Mouse (Mus musculus) lung, postnatal 14 days (tissue): ENCODE results near the gene 4933411K16Rik.

Experiments used
- DNase-seq: peaks from one replicate; pipeline ENCODE4 v3.0.0; 2021

4933411K16Rik gene

DNA sequence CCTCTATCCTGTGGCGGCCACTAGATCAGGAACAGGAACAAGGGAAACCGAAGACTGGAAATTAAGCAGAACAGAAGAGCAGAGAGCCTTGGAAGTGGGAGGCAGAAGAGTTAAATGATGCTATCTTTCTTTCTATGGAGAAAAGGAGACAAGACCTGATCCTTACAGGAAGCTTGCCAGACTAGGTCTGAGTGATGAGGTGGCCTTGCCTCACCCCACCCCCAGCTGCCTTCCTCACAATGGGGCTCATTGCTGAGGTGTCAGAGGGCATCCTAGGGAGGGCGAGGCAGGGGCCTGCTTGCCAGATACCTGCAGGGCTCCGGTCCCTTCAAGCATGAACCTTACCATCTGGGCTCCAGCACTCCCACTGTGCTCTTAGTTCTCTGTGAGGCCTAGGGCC lies at the start of gene 4933411K16Rik:
4933411K16Rik (plus strand) TSS at position 301 of the 400 bp plus-strand sequence.
- no peak for DNase-seq

DNA sequence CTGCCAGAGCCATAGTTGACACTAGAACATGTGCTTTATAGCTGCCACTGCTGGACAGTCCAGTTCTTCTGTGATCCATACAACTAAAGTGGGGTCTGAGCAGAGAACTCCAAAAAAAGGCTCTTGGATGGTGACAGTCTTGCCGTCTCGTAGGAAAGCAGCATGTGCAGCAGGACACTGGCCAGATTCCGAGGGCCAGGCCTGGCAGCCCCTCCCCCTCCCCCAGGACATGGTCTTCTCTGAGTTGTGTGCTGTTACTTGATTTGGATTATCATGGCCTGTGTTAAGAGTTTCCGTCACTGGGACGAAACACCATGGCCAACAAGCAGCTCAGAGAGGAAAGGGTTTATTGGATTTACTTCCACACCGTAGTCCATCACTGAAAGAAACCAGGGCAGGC lies 47.8 kb upstream of the 4933411K16Rik start:
- no peak for DNase-seq

DNA sequence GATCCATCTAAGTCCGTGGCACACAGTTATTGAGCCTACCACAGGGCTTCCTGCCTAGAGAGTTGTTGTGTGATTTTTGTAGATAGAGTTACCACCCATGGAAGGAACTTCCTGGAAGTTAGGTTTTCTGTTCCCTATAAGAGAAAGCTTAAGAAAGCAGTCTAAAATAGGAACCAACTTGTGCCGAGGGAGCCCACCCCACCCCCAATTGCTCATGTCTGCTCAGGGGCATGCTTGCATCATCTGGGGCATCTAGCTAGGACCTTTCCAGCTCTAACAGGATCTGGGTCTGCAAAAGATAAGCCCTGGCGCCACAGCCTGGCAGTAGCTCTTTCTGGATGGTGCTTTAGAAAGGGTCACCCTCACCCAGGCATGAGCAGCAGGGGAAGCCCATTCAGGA lies 46.4 kb upstream of the 4933411K16Rik start:
- DNase-seq: no peak

DNA sequence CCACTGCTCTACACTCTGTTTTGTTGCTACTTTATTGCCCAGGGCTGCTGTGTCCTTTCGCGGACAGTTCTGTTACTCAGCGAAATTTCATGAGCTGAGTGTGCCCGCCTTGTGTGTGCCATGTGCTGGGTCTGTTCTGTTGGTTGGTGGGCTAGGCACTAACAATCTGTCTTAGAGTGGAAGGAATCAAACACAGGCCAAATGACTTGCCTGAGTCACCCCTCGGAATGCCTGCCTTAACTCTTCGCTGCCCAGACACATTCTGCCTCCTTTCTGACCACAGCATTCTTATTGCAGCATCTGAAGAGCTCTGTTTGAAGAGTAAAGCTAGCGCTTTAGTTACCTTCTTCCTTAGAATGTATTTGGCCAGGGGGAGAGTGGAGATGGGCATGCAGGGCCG lies 45.5 kb upstream of the 4933411K16Rik start:
- no peak for DNase-seq

DNA sequence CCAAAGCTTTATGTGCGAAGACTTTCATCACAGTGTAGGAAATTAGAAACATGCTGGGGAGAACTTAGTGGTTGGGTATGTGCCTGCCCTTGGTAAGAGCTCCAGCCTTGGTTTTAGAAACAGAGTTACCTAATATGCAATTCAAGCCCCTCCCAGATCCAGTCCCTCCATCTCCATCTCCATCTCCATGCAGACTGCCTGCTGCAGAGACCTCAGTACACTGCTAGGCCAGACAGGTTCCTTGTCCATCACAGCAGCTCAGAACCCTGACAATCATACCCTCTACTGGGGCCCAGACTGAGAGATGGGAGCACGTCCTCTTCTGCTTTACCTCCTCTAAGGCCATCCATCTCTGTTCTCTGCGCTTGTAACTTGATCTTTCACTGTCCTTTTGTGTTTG lies 43.5 kb upstream of the 4933411K16Rik start:
- no peak for DNase-seq

DNA sequence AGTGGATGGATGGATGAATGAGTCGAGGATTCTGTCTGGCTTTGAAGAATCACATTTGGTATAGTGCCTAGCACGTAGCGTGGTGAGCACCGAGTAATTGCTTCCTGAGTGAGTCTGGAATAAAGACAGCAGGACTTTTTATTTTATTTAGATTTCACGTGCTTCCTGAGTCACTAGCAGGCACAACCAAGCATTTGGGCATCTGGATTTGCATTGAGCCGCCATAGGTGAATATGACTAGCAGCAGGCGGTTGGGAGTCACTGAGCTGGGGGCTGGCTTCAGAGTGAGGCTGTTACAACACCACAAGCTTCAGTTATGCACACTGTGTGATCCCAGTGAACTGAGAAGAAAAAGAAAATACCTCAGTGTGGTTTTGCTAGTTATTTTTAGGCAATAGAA lies 43.0 kb upstream of the 4933411K16Rik start:
- no peak for DNase-seq

DNA sequence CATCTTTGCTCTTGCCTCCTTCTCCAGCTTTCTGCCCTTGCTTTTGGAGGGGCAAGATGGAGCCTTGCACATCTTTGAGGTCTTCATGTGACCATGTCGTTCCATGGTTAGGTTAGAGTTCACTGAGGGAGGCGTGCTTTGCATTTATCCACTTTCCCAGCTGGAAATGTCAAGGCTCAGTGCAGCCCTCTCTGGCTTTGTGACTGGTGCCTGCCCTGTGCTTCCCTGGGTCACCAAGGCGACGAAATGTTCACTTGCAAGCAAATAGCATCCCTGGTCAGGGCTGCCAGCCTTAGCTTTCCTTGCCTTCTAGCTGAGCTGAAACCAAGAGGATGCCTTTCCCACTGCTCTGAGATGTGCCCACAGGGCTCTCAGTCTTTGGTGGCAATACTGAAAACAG lies 41.6 kb upstream of the 4933411K16Rik start:
- no peak for DNase-seq

DNA sequence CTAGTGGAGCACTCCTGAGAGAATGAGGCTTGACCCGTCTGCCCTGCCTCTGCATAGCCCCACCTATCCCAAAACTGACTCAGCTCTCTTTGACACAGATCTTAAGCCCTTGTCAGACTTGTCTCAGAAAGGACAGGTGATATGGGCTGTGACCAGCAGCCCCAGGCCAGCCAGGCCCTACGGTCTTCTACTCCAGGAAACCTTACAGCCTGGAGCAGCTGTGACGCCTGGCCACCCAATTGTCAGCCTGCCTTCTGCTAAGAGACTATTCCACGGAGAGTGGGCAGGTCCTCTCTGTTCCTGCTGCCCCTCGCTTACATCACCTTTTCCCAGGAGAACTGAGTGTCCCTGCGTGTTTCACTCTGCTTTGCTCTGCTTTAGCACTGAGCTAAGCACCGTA lies 40.9 kb upstream of the 4933411K16Rik start:
- DNase-seq: no peak

DNA sequence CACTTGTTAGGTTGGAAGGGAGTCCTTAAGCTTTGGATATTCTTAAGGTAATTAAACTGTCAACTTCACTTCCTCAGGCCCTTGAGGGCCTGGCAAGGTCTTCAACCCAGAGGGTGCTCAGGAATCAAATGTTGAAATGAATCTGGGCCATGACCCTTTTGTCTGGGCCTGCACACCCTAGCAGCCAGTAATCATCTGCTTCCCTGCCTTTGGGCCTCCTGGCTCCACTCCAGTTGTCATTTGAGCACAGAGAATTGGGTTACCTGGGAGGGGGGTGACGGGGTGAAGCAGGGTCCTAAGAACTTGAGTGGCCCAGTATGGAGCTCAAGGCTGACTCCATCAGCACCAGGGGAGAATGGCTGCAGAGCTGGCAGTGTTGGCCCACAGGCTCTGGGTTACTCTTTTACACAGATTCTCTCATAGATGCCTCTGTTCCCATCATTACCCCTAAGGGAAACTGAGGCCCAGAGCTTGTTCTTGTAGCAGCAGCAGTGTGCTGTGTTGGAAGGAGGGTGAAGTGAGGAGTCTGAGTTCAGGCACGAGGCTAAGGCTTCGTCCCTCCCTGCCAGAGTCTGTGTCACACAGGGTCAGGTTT lies 37.7 kb upstream of the 4933411K16Rik start:
- DNase-seq: no peak

DNA sequence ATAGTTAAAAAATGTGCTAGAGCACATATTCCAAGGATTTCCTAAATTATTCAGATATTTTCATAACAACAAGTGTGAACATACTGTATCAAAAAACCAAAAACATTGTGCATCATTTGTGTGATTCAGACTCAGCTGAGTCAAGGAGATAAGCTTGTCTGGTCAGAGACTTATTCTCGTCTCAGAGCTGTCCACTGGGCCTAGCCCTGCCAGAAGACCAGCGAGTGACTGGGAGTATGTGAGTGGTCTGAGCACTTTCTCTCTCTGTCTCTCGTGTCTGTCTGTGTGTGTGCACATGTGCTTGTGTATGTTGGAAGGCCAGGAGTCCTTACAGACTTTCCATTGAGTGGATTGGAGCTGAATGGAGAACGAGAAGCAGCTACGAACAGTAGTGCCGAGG lies 37.0 kb upstream of the 4933411K16Rik start:
- no peak for DNase-seq

DNA sequence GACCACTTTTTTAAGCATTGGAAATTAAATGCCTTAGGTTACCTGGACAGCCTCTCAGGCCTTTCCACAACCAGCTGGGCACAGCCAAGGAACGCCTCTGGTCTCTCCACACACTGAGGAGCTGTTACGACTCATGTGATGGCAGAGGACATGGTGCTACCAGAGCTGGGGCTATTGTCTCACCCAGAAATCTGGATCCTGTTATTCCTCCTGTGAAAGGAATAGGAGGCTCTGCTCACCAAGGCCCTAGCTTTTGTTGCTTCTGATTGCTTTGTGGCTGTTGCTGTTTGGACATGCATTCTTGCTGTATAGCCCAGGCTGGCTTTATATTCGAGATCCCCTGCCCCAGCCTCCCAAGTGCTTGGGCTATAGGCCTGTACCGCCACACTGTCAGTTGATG lies 35.8 kb upstream of the 4933411K16Rik start:
- no peak for DNase-seq

DNA sequence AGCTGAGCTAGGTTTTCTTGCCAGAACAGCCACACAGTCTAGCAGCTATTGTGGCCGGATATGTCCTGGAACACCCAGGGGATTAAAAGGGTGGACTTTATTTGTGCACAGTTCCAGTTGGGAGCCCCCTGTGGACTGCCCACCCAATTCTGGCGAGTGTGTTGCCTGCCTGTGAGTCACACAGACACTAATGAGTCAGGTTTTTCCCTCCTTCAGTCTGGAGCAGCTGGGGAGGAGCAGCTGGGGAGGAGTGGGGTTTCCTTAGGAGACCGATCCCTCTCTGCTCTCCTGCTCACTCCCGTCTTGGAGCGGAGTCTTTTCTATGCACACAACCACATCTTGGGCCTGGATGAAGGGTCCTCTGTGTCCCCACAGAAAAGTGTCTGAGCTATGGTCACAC lies 35.2 kb upstream of the 4933411K16Rik start:
- no peak for DNase-seq

DNA sequence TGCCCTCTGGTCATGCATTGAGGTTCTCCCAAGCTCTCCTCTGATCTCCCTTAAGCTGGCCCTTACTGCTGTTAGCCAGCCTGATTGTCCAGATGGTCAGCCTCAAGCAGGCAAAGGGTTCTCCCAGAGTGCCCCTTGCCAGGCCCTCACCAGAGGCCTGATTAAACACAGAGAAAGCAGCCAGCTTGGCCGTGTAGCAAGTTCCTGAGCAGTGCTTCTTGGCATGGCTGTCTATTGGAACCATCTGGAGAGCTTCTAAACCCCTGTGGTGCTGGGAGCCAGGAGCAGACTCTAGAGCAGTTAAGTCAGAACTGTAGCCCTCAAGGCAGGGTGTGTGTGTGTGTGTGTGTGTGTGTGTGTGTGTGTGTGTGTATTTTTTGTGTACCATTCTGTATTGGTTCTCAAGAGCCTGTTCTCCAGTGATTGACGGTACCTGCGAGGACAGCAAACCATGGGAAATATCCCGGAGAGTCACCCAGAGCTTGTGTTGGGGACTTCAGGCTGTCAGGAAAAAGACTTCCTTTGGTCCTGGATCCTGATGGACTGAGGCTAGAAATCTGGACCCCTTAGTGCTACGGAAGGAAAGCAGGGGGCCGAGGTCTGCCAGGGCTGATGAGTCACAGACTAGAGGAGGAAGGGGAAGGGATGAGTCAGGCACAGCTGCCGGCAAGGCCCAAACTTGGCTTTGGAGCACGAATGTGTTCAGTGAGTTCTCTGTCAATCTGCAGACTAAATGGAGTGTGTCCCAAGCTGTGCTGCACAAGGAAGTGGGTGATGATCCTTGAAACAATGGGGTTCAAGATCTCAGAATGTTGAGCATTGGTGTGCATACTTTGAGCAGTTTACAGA lies 34.4 kb upstream of the 4933411K16Rik start:
- peak; percentile 58 for DNase-seq

DNA sequence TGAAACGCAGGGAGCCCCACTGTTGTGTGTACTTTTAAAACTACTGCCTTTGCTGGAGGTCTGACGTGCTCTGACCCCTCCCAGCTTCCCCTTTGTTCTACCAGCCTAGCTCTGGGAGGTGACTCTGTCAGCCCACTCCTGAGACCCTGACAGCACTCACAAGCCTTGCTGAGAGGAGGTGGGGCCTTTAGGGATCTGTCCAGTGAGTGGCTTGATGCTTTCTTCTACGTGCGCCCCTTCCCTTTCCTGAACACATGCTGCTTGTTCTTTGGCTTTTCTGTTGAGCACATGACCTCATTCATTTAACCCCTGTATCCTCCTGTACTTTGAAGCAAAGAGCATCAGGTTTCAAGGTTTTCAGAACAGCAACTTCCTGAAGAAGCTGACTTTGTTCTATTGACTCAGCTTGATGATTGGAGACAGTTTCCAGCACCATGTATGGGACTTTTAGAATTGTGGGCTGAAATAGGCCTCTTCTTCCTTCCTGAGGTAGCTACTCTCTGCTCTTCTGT lies 33.0 kb upstream of the 4933411K16Rik start:
- DNase-seq: no peak

DNA sequence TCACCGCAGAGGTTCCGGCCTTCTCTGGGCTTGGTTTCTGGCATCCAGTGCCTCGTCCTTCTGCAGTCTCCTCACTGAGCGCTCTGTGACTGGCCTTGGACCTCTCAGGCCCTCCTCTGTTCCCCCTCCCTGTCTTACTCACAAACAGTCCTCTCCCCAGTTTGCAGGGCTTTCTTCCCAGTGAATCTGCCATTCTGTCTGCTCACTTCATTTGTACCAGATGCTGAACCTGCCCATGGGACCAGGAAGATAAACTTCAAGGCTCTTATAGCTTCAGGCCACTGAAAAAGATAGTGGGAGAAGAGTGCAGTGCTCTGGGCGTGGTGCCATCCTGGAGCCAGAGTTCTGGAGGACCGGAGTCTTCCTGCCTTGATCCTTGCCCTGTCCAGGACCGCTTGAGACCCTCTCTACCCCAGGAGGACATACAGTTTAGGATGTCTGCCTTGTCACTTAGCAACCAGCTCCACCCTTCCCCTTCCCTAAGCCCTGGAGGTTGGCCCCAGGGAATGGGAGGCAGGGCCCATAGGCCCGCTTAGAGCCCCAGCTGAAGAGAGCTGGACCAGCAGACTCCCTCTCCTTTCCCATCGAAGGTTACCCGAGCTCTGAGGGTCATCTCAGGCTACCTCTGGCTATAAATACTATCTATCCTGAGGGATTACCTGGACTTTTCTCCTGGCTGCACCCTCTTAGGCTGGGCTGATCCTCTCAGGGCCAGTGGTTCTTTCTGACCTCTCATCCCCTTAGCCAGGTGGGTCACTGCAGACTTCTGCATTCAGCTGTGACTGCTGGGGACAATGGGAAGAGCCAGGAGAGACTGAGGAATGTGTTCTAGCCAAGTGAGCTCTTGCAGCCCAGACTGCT lies 30.1 kb upstream of the 4933411K16Rik start:
- no peak for DNase-seq

DNA sequence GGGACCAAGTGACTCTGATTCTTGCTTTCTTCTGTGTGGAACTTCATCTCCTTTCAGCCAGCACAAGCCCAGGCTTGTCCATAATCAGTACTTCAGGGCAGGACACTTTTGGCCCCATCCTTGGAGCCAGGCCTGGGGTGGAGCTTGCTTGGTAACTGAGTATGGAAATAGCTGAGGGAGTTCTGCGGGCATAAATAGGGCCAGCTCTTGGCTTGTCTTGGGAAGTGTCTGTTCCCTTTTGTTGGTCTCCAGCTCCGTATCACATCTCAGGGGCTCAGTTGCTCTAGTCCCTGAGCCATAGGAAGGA lies 29.6 kb upstream of the 4933411K16Rik start:
- no peak for DNase-seq

DNA sequence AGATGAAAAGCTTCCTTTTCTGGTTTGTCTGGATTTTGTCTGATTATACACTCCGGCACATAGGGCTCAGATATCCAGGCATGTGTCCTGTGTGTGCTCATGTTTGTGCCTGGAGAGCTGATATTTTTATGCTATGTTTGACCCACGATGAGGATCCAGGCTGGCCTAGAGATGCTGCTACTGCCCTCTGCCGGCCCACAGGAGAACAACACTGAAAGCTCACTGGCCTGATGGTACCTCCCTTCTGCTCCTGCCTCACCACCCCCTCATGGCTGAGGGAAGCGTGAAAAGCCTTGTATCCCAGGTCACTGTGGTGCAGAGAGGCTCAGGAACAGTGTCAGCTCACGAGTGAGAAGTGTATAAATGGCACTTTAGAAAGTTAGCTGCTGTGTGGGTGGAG lies 25.9 kb upstream of the 4933411K16Rik start:
- DNase-seq: peak; percentile 86

DNA sequence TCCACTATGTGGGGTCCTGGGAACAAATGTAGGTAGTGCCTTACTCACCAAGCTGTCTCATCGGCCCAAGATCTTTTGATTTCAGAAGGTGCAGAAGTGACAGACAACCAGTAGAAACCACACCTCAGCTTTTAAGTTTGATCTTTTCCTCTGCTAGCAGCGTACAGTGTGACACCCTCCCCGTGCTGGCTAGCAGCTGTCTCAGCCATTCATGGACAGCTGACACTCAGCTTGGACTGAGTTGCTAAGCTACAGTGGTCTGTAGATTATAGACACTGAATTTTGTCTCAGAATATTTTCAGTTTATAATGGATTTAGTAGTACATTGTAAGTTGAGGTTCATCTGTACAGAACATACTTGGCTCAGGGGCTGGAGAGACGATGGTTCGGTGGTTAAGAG lies 20.9 kb upstream of the 4933411K16Rik start:
- no peak for DNase-seq

DNA sequence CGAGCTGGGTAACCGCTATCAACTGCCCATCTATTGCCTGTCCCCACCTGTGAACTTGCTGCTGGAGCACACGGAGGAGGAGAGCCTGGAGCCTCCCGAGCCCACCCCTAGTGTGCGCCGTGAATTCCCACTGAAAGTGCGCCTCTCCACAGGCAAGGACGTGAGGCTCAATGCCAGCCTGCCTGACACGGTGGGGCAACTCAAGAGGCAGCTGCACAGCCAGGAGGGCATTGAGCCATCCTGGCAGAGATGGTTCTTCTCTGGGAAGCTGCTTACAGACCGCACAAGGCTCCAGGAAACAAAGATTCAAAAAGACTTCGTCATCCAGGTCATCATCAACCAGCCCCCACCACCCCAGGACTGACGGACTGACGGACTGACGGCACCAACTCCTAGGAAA lies 18.4 kb upstream of the 4933411K16Rik start:
- DNase-seq: no peak

DNA sequence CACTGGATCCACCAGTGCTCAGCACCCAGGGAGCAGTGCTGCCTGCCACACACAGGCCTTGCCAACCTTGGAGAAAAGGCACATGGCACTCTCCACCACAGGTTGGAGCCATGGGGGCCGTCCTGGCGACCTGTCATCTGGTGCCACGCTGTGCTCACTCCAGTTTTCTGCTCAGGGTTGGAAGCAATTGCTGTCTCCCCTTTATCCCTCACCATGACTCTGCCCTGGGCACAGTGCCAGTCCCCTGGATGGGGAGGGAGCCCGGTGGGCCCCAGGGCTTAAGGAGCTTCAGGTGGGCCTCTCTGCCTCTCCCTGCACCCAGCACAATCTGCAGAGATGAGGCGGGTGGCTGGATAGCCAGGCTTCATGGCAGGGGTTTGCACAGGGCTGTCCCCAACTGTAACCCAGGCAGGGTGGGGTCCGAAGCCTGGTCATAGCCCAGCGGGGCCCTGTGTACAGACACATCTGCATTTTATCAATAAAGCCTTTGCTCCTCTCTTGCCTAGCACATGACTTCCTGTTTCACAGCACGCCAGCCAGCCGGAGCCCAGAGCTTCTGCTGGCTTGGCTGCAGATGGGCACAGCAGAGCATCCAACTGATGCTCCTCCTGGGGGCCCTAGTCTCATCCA lies 17.8 kb upstream of the 4933411K16Rik start:
- no peak for DNase-seq

DNA sequence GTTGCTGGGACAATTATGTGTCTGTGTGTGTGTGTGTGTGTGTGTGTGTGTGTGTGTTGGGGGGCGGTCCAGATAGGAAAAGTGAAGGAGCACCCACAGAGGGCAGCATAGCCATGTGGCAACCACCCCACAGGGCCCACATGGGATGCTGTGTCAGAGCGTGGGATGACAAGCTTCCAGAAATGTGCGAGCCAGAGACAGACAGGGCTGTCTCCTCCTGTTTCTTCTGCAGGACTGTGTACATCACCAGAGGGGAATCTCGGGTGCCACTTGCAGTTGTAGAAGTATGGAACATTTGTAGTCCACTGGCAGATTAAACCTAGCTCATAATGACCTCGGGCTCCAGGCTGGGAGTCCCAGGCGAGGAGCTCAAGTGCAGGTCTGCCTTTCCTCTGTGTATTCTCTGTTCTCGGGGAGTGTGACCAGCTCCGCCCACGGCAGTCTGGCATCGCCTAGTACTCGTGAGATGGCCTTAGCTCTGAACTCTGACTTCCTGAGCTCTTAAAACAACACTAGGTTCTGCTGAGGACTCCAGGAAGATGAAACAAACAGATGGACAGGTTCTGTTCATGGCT lies 17.1 kb upstream of the 4933411K16Rik start:
- DNase-seq: no peak

DNA sequence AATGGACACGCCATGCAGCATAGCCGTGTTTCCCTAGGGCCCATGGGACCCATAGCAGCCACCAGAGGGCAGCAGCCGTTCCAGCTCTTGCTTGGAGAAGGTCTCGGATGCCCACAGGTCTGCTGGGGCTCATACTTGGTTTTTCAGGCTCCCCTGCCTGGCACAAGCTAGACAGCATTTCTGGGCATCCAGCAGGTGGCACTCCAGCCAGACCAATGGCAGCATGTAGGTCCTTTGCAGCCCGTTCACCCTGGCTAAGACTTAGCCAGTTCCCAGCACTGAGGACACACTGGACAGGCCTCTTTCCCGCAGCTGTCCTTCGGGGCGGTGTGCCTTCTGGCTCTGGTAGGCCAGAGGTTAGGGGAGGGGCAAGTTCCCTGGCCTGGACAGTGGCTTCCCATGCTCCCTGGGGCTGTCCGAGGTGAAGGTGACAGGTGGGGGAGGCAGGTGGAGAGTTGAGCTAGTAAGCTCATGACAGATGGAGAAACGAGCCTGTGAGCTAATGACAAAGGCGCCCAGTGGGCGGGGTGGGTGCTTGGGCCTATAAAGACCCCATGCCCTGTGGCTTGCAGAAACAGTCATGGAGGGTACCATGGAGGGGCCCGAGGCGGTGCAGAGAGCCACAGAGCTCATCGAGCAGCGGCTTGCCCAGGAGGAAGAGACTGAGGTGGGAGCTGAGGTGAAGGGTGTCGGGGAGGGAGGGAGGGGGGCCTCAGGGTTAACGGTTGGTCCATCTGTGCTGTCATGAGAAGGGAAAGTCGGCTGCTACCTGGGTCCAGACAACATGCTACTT lies 16.4 kb upstream of the 4933411K16Rik start, which contains the start of gene Ankrd2:
Ankrd2 (plus strand) TSS at position 545 of the 793 bp plus-strand sequence.
- peak; percentile 90 for DNase-seq
